8 mouse cellular contexts compared by ENCODE assay signal in the genomic region with DNA sequence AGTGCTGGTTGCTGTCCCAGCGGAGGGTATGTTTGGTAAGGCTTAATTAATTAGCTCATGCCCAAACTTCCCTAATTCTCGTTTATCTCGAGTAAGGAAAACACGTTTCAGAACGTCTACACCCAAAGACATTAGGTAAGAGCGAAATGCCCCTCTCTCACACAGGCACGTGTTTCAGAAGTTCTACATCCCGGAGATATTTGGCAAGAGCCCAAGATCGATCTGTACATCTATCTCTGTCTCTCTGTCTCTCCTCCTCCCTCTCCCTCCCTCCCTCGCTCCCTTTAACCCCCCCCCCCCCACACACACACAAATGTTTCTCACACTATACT. TPM values are rescaled to one million over a fixed set of nuclear protein-coding genes. Genes with fewer than 3 reads are reported as not detected.
DNase-seq lines count a peak whose midpoint lies in the region; ATAC-seq and TF ChIP-seq lines count a peak whose summit lies in the region.

No protein-coding gene starts in this region.

- H3K27ac ChIP-seq in heart, postnatal 0 days (ENCODE audit: low read depth), result no peak overlapping the region
- peak overlapping the region; percentile 68 for H3K27ac ChIP-seq in midbrain, embryonic 10.5 days (replicated peaks)

- H3K36me3 ChIP-seq in heart, postnatal 0 days (replicated peaks; ENCODE audit: control insufficient read depth, insufficient read depth, low read length), result peaks cover 3% of the 10 kb centered on the region; the same call in 1 of the 2 replicates
- peaks cover 36% of the 10 kb centered on the region for H3K36me3 ChIP-seq in G1E (replicated peaks)
- peaks cover under 1% of the 10 kb centered on the region; the same call in 1 of the 2 replicates for H3K36me3 ChIP-seq in midbrain, embryonic 10.5 days

- TF ChIP-seq EP300 in heart, postnatal 0 days (IDR thresholded peaks at IDR 0.05; ENCODE audit: low read depth), result no peak

- no peaks in the 10 kb centered on the region for H3K27me3 ChIP-seq in heart, postnatal 0 days (ENCODE audit: control insufficient read depth, insufficient read depth, low read length)
- no peaks in the 10 kb centered on the region for H3K27me3 ChIP-seq in G1E (ENCODE audit: insufficient read depth, low read length)
- H3K27me3 ChIP-seq in midbrain, embryonic 10.5 days (ENCODE audit: low read depth, poor library complexity, severe bottlenecking), result no peaks in the 10 kb centered on the region

- peak overlapping the region; percentile 98 for H3K4me2 ChIP-seq in heart, postnatal 0 days (ENCODE audit: low read depth, low read length)

- WGBS in heart, postnatal 0 days, result 6% methylated on average over 9 of the region's 10 CpGs
- 20% methylated on average over 9 of the region's 10 CpGs for WGBS in midbrain, embryonic 10.5 days

- peak overlapping the region; percentile 63 for H3K9ac ChIP-seq in heart, postnatal 0 days (replicated peaks; ENCODE audit: low read depth, low read length)

- ATAC-seq in heart, postnatal 0 days (ENCODE audit: insufficient read depth, low read depth), result no peak
- ATAC-seq in G1E (ENCODE audit: extremely low read depth, insufficient number of reproducible peaks, low FRiP score, poor library complexity, severe bottlenecking), result no peak
- peak; percentile 45 for ATAC-seq in granulocyte monocyte progenitor cell, adult 5-6 weeks (replicated peaks; ENCODE audit: poor library complexity, severe bottlenecking)
- no peak for ATAC-seq in activated CD4-positive, CD25-positive, alpha-beta regulatory T cell, adult 4 months

- no peaks in the 10 kb centered on the region for H3K9me3 ChIP-seq in heart, postnatal 0 days (replicated peaks; ENCODE audit: control insufficient read depth, low read length)
- no peaks in the 10 kb centered on the region for H3K9me3 ChIP-seq in G1E (replicated peaks)
- no peaks in the 10 kb centered on the region for H3K9me3 ChIP-seq in midbrain, embryonic 10.5 days (replicated peaks)

- peak overlapping the region; percentile 77 for H3K4me3 ChIP-seq in heart, postnatal 0 days (ENCODE audit: low read depth, low read length)
- H3K4me3 ChIP-seq in G1E (ENCODE audit: low read depth, low read length), result peak overlapping the region; percentile 79
- H3K4me3 ChIP-seq in midbrain, embryonic 10.5 days, result peak overlapping the region; percentile 79

- H3K4me1 ChIP-seq in heart, postnatal 0 days (ENCODE audit: control insufficient read depth, insufficient read depth), result 0 out of 2 replicates have a peak, but pooled peaks cover 8% of the 10 kb centered on the region
- peaks cover 28% of the 10 kb centered on the region for H3K4me1 ChIP-seq in G1E (ENCODE audit: insufficient read depth, low read depth, low read length)
- peaks cover 29% of the 10 kb centered on the region for H3K4me1 ChIP-seq in midbrain, embryonic 10.5 days

- no peak for TF ChIP-seq CTCF in heart, postnatal 0 days (IDR thresholded peaks at IDR 0.05; ENCODE audit: low read depth)
- TF ChIP-seq CTCF in G1E (IDR thresholded peaks at IDR 0.05; ENCODE audit: low read depth, low read length), result no peak

- no peak for DNase-seq in heart, postnatal 0 days (ENCODE audit: low spot score)
- no peak for DNase-seq in heart, adult 8-10 months (ENCODE audit: low spot score)
- no peak for DNase-seq in G1E (ENCODE audit: low spot score)
- no peak for DNase-seq in midbrain, embryonic 10.5 days (ENCODE audit: low spot score)
- DNase-seq in thymus, adult 18-20 months, result no peak
- no peak for DNase-seq in kidney, adult 18-20 months

RNA-seq across cellular contexts. Expression of gene Dclre1c, which starts 0.6 kb away (rescaled TPM):
- total RNA-seq in heart, postnatal 0 days (2014; rRNA removed; ENCODE audit: low replicate concordance), result 1.6 and 3.1 TPM in 2 replicates
- polyA plus RNA-seq in heart, postnatal 0 days (2015; fragmentation: Nextera tagmentation; extraction: Ambion mirVana), result 2.4 and 2.6 TPM in 2 replicates
- total RNA-seq in heart, adult 8-10 months (2022), result 1 to 10 TPM; 2.4 to 3.8 (median 3.3) TPM
- total RNA-seq in G1E (2014; fragmentation: Nextera tagmentation) (53.8 and 55.7 TPM in 2 replicates), G1E (2017) (14.4 and 16.8 TPM in 2 replicates)
- 0.90 and 1.6 TPM in 2 replicates for polyA plus RNA-seq in G1E (2012)
- total RNA-seq in granulocyte monocyte progenitor cell, adult 5-6 weeks (2014; fragmentation: Nextera tagmentation), result 12.0 and 27.4 TPM in 2 replicates
- total RNA-seq in granulocyte monocyte progenitor cell, adult 5-6 weeks (2017), result 14.2 and 24.4 TPM in 2 replicates
- 7.7 and 7.8 TPM in 2 replicates for polyA plus RNA-seq in midbrain, embryonic 10.5 days (2016; fragmentation: Nextera tagmentation; extraction: Ambion mirVana)
- polyA plus RNA-seq in activated CD4-positive, CD25-positive, alpha-beta regulatory T cell, adult 4 months (2017; shearing (Covaris generic)), result 10 to 100 TPM; 15.8 to 18.1 TPM

RNA-seq across cellular contexts. Expression of gene Meig1, which starts 2.1 kb away (rescaled TPM):
- total RNA-seq in heart, postnatal 0 days (2014; rRNA removed; ENCODE audit: low replicate concordance), result not detected in 2 replicates
- 0.44 and 1.6 TPM in 2 replicates for polyA plus RNA-seq in heart, postnatal 0 days (2015; fragmentation: Nextera tagmentation; extraction: Ambion mirVana)
- total RNA-seq in heart, adult 8-10 months (2022), result 1 to 10 TPM; 1.0 to 5.4 (median 2.0) TPM
- total RNA-seq in G1E (2014; fragmentation: Nextera tagmentation) (not detected in 2 replicates), G1E (2017) (not detected in 2 replicates)
- polyA plus RNA-seq in G1E (2012), result not detected in 2 replicates
- total RNA-seq in granulocyte monocyte progenitor cell, adult 5-6 weeks (2014; fragmentation: Nextera tagmentation), result not detected in 2 replicates
- total RNA-seq in granulocyte monocyte progenitor cell, adult 5-6 weeks (2017), result not detected in 2 replicates
- not detected in 2 replicates for polyA plus RNA-seq in midbrain, embryonic 10.5 days (2016; fragmentation: Nextera tagmentation; extraction: Ambion mirVana)
- not detected for polyA plus RNA-seq in activated CD4-positive, CD25-positive, alpha-beta regulatory T cell, adult 4 months (2017; shearing (Covaris generic))

RNA-seq across cellular contexts. Expression of gene Olah, which starts 27.5 kb away (rescaled TPM):
- total RNA-seq in heart, postnatal 0 days (2014; rRNA removed; ENCODE audit: low replicate concordance), result not detected in 2 replicates
- polyA plus RNA-seq in heart, postnatal 0 days (2015; fragmentation: Nextera tagmentation; extraction: Ambion mirVana), result not detected in 2 replicates
- total RNA-seq in heart, adult 8-10 months (2022), result not detected
- total RNA-seq in G1E (2014; fragmentation: Nextera tagmentation) (not detected in 2 replicates), G1E (2017) (0.06 and 0.27 TPM in 2 replicates)
- not detected in 2 replicates for polyA plus RNA-seq in G1E (2012)
- not detected in 2 replicates for total RNA-seq in granulocyte monocyte progenitor cell, adult 5-6 weeks (2014; fragmentation: Nextera tagmentation)
- not detected in 2 replicates for total RNA-seq in granulocyte monocyte progenitor cell, adult 5-6 weeks (2017)
- polyA plus RNA-seq in midbrain, embryonic 10.5 days (2016; fragmentation: Nextera tagmentation; extraction: Ambion mirVana), result not detected in 2 replicates
- polyA plus RNA-seq in activated CD4-positive, CD25-positive, alpha-beta regulatory T cell, adult 4 months (2017; shearing (Covaris generic)), result not detected

RNA-seq across cellular contexts. Expression of gene Suv39h2, which starts 50.3 kb away (rescaled TPM):
- 1.7 and 2.7 TPM in 2 replicates for total RNA-seq in heart, postnatal 0 days (2014; rRNA removed; ENCODE audit: low replicate concordance)
- polyA plus RNA-seq in heart, postnatal 0 days (2015; fragmentation: Nextera tagmentation; extraction: Ambion mirVana), result 2.1 and 2.2 TPM in 2 replicates
- 1 to 10 TPM in 2 of 4 experiments, under 1 TPM in 2; 0.56 to 1.5 (median 1.0) TPM for total RNA-seq in heart, adult 8-10 months (2022)
- 25.7 and 31.6 TPM in 2 replicates for total RNA-seq in G1E (2014; fragmentation: Nextera tagmentation)
- 13.9 and 19.1 TPM in 2 replicates for total RNA-seq in G1E (2017)
- polyA plus RNA-seq in G1E (2012), result 6.2 and 7.6 TPM in 2 replicates
- total RNA-seq in granulocyte monocyte progenitor cell, adult 5-6 weeks (2014; fragmentation: Nextera tagmentation), result 11.7 and 14.5 TPM in 2 replicates
- 16.6 and 24.4 TPM in 2 replicates for total RNA-seq in granulocyte monocyte progenitor cell, adult 5-6 weeks (2017)
- 36.3 and 40.5 TPM in 2 replicates for polyA plus RNA-seq in midbrain, embryonic 10.5 days (2016; fragmentation: Nextera tagmentation; extraction: Ambion mirVana)
- 1 to 10 TPM in 1 of 2 experiments, under 1 TPM in 1; 0.69 to 1.5 TPM for polyA plus RNA-seq in activated CD4-positive, CD25-positive, alpha-beta regulatory T cell, adult 4 months (2017; shearing (Covaris generic))
